Mouse (Mus musculus): ENCODE data around the gene Arhgap33.

Gene Arhgap33

DNA sequence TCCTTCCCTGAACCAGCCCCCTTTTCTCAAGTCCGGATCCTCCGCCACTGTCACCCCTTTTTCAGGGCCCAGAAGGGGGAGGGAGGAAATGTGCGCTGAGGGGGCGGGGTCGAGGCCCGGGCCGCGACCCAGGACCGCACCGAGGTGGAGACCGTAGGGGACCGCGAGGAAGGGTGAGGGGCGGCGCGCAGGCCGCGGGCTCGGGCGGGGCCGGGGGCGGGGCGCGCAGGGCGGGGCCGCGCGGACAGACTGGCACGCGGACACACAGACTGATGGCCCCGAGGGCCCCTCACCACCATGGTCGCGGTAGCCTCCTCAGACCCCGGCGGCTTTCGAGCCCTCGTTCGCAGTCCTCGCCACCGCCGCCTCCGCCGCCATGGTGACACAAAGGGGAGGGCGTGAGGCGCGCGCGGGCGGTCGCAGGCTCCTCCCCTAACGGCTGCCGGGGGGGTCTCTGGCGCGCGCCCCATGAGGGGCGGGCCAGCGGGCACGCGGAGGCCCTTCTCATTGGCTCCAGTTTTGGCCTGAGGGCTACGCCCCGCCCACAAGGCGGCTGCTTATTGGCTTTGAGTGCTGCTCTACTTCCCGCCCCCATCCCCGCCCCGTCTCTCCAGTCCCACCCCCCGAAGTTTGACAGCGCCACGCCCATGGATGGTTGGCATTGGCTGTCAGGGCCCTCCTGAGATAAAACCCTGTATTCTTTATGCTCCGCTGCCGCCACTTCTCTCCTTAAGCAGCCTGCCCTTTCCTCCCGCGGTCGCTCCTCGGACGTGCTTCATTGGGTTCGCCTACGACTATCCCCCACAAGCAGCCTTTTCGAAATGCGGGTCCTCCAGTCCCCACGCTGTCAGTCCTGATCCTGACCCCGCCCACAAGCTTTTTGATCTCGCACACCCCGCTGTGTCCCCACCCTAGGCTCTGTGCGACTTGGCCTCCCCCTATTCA, at the start of gene Arhgap33:
Arhgap33 (minus strand) TSS at position 428 of the 945 bp plus-strand sequence.
- DNase-seq = peak; percentile 98

- no peak for DNase-seq
Observed at GRCm38 (mm10) chr7:30584339-30584738, 49.5 kb upstream of the Arhgap33 start.

DNA sequence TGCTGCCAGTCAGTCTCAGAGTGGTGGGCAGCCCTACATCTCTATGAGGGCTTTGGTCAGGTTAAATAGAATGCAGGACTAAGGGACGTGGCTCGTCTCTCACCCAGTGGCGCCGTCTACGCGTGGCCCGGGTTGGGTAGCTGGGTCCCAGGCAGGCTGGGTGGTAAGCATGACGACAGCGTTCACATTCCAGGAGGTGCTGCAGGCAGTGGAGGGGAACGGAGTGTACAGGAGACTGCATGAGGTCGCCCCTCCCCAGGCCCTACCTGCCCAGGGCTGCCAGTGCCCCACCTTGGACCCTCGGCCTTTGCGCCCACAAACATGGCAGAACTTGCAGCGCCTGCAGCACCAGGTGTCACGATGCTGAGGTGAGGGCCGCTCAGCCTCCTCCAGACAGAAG, 46.7 kb upstream of the Arhgap33 start:
- DNase-seq = no peak

DNA sequence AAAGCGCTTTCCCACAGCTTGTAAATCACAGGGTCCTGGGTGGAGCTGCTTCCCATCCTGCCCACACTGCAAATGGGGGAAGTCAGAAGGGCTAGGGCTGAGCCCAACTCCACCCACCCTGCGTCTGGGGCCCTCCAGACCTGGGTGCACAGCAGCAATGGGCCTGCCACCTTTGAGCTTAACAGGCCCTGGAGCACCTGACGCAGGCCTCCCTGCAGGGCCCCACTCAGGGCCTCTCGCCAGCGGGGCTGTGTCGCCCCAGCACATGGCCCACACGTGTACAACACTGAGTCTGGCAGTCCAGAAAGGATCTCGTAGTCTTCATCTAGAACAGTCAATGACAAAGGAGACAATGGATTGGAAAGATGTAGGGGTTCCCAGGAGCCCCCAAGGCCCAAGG, 45.1 kb upstream of the Arhgap33 start:
- no peak for DNase-seq

GRCm38 (mm10) chr7:30572969-30573368, 38.1 kb upstream of the Arhgap33 start:
- DNase-seq = peak; percentile 61

- no peak for DNase-seq
Observed at GRCm38 (mm10) chr7:30572389-30572788, 37.5 kb upstream of the Arhgap33 start.

DNA sequence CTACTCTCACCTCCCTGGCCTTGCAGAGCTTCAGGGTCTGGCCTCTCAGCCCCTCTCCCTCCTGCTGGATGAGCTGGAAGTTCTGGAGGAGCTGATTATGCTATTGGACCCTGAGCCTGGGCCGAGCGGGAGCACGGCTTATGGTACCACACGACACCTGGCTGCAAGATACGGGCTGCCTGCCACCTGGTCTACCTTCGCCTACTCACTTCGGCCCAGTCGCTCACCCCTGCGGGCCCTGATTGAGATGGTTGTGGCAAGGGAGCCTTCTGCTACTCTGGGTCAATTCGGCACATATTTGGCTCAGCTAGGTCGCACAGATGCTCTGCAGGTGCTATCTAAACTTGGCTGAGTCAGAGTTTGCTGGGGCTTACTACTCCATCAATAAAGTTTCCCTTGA, 32.7 kb upstream of the Arhgap33 start:
- DNase-seq = no peak

GRCm38 (mm10) chr7:30566033-30566432, 31.2 kb upstream of the Arhgap33 start:
- peak; percentile 65 for DNase-seq

- DNase-seq = no peak
Observed at GRCm38 (mm10) chr7:30564970-30565571, 30.2 kb upstream of the Arhgap33 start, which contains the start of gene Igflr1. TSS of gene Igflr1 (plus strand) at chr7:30565427.

- no peak for DNase-seq
Observed at GRCm38 (mm10) chr7:30563906-30564280, 29.0 kb upstream of the Arhgap33 start.

DNA sequence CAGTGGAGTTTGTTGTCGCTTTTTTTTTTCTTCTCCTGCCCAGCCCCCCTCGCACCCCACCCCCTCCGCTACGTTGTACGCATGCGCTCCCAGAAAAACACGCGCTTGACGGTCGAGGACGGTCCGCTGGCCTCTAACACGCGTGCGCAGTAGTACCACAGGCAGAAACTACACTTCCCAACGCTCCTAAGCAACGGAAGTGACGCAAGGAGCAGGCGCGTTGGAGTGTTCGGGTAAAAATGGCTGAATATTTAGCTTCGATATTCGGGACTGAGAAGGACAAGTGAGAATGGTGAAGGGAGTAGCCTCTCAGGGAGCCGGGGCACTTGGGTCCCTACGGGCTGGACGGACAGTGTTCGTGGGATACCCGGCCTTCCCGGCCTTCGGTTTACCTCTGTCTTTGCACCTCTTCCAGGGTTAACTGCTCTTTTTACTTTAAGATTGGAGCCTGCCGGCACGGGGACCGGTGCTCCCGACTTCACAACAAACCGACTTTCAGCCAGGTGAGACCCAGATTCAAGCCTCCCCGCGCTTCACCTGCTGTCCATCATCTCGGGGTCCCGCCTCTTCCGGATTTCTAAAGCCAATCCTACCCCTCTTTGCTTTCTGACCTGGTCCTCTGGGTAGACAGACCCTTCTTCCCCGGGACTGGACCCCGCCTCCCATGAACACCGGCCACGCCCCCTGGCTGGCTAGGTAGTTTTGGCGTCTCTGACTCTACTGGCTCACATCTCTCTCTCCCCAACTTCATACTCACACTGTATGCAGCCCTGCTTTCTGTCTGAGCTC, 28.5 kb upstream of the Arhgap33 start, which contains the start of the genes U2af1l4, Gm49396 and Psenen:
U2af1l4 (plus strand) TSS at position 185 of the 789 bp plus-strand sequence.
Gm49396 (plus strand) TSS at position 228 of the 789 bp plus-strand sequence.
Psenen (minus strand) TSS at position 511 of the 789 bp plus-strand sequence.
- DNase-seq = peak; percentile 98

DNA sequence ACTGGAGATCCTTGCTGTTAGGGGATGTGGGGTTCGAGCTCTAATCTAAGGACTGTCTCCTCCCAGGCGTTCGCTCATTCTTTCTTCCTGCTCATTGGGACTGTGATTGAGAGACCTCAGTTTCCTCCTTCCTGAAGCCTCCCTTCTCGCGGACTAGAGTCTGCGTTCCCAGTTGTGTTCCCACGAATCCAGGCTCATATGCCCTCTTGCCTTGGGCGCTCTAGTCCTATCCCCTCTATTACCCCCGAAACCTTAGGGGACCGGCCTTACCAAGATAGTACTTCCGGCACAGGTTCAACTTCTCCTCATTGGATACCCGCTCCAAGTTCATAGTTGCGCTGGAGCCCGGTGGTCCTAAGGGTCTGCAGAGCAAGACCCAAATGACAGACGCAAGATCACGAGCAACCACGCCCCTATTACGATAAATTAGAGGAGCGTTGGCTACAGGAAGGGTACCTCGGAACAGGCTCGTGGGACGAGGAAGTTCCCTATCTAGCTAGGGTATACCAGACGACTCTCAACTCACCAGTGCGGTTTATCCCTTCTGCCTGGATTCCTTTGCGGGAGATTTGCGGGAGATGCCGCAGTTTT, 27.8 kb upstream of the Arhgap33 start:
- DNase-seq = peak; percentile 47

- DNase-seq = no peak
Observed at GRCm38 (mm10) chr7:30560296-30560695, 25.4 kb upstream of the Arhgap33 start.

- peak; percentile 98 for DNase-seq
Observed at GRCm38 (mm10) chr7:30559443-30559954, 24.6 kb upstream of the Arhgap33 start, which contains the start of gene Lin37. TSS of gene Lin37 (minus strand) at chr7:30559838.

DNA sequence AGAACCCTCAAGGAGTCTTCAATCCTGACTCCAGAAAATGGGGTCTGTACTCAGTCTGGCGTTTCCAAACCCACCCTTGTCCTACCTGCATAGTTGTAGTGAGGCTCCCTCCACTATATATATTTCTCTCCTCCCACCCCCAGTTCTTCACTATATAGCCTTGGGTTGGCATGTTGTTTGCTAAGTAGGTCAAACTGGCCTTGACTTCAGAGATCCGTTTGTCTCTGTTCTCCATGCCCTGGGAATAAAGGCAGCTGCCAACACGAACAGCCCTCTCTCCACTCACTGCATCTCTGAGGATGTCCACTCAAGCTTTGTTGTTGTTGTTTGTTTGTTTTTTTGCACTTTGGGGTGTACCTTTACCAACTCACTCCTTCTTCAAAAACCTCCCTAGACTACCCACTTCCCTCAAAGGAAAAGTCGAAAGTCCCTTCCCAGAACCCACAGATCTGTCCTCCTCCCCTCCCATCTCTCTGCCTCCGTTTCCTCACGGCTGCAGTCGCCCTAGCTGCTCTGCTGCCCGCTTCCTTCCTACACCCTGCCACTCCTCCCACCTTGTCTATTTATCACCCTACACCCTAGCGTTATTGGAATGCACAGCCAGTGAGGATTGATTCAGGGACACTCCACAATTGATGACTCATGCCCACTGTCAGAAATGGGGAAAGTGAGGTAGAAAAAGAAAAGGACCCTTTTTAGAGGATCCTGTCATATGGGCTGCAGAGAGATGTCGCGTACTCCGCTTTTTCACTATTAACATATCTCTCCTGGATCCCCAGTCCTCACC, 24.0 kb upstream of the Arhgap33 start:
- DNase-seq = no peak

- DNase-seq = no peak
Observed at GRCm38 (mm10) chr7:30557901-30558514, 23.1 kb upstream of the Arhgap33 start.

- DNase-seq = no peak
Observed at GRCm38 (mm10) chr7:30556894-30557536, 22.2 kb upstream of the Arhgap33 start.

DNA sequence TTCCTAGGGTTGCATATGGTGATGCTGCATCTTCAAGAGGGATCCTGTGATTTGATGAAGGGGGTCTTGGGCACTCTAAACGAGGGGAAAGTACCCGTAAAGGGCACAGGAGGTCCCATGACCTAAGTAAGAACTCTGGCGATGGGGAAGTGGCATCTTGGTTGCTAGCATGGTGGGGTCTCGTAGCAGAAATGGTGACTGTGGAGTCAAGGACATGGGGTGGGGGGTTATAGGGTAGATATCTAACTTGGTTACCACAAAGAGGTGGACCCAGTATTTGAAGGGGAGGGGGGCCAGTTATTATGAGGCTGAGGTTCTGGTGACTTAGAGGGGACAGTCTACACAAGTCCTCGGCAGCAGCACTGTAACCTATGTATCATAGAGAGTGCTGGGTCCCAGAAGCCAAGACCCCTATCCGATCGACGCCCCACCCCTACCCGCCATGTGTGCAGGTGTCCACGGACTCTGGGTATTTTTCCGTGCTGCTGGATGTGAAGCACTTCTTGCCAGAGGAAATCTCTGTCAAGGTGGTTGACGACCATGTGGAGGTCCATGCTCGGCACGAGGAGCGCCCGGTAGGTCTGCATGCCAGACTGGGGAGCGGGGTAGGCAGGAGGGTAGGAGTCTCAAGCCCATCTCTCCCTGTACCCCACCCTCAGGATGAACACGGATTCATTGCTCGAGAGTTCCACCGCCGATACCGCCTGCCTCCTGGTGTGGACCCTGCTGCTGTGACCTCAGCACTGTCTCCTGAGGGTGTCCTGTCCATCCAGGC, 19.1 kb upstream of the Arhgap33 start:
- DNase-seq = no peak

DNA sequence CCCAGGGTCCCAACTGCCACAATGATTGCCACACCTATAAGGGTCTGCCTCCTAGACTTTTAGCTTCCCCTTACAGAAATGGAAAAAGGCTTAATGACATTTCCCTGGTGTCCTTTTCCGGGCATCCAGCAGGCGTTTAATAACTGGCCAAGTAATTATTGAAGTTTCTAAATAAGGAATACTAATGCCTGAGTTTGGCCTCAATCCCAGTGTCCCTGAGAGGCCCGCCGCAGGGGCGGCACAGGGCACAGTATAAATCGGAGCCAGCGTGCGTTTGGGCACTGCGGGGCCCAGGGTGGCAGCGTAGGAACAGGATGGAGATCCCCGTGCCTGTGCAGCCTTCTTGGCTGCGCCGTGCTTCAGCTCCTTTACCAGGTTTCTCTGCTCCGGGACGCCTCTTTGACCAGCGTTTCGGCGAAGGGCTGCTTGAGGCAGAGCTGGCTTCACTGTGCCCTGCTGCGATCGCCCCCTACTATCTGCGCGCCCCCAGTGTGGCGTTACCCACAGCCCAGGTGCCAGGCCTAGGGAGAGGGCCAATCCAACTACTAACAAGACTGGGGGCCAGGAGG, 18.2 kb upstream of the Arhgap33 start:
- DNase-seq = peak; percentile 62

Data from kidney, postnatal 10 days (tissue).